Mouse (Mus musculus) urinary bladder, postnatal 0 days (tissue): ENCODE results near the gene Gm20683. TPM values are rescaled to one million over a fixed set of nuclear protein-coding genes. Genes with fewer than 3 reads are reported as not detected.

Source experiments
- microRNA-seq: library from miRNA; unstranded; fragments of <30 nt; microRNA quantifications from one replicate; pipeline ENCODE4, GENCODE M21; 2016
- polyA plus RNA-seq: library from polyadenylated mRNA; unstranded; fragments of >200 nt; fragmentation: Nextera tagmentation; extraction: Ambion mirVana; gene quantifications from 2 replicates; pipeline ENCODE4 v1.2.1, GENCODE M21; 2015

Gm20683 gene
- polyA plus RNA-seq, 1 experiment from 2014 or later, result 1.8 TPM

Small RNA genes lying within 50 kb of the gene (microRNA-seq; reads per million reads assigned to microRNA genes)
- gene Mir3082, result not detected

Other genes starting within 250 kb of the Gm20683 start
- gene Gng13, start 124.6 kb downstream of the Gm20683 start, polyA plus RNA-seq, result 0.63 and 2.2 TPM in 2 replicates
- 6.3 and 7.4 TPM in 2 replicates for gene Chtf18, start 114.3 kb downstream of the Gm20683 start, polyA plus RNA-seq
- gene Rpusd1, start 114.1 kb downstream of the Gm20683 start, polyA plus RNA-seq, result 8.7 and 12.9 TPM in 2 replicates
- 0.06 and 0.07 TPM in 2 replicates for gene Mslnl, start 105.7 kb downstream of the Gm20683 start, polyA plus RNA-seq
- gene Msln, start 87.4 kb downstream of the Gm20683 start, polyA plus RNA-seq, result 160 and 189 TPM in 2 replicates
- 19.4 and 20.0 TPM in 2 replicates for gene Narfl, start 68.0 kb downstream of the Gm20683 start, polyA plus RNA-seq
- gene Haghl, start 56.1 kb downstream of the Gm20683 start, polyA plus RNA-seq, result 37.6 and 41.6 TPM in 2 replicates
- 0.24 and 0.27 TPM in 2 replicates for gene Ccdc78, start 55.2 kb downstream of the Gm20683 start, polyA plus RNA-seq
- 79.0 and 85.2 TPM in 2 replicates for gene Fam173a, start 48.9 kb downstream of the Gm20683 start, polyA plus RNA-seq
- gene AC134908.4, start 46.1 kb downstream of the Gm20683 start, polyA plus RNA-seq, result 0.25 TPM in 1 of 2 replicates, not detected in the other
- 22.7 and 22.9 TPM in 2 replicates for gene Metrn, start 44.6 kb downstream of the Gm20683 start, polyA plus RNA-seq
- 1.4 and 1.8 TPM in 2 replicates for gene Fbxl16, start 32.7 kb downstream of the Gm20683 start, polyA plus RNA-seq
- 10.9 and 11.6 TPM in 2 replicates for gene Wdr24, start 18.1 kb downstream of the Gm20683 start, polyA plus RNA-seq
- gene Jmjd8, start 12.9 kb downstream of the Gm20683 start, polyA plus RNA-seq, result 29.1 and 29.4 TPM in 2 replicates
- 207 and 208 TPM in 2 replicates for gene Stub1, start 8.4 kb downstream of the Gm20683 start, polyA plus RNA-seq
- gene Rhbdl1, start 4.5 kb downstream of the Gm20683 start, polyA plus RNA-seq, result 5.1 and 6.3 TPM in 2 replicates
- gene Rhot2, start 3.1 kb upstream of the Gm20683 start, polyA plus RNA-seq, result 9.2 and 11.0 TPM in 2 replicates
- 5.9 and 6.2 TPM in 2 replicates for gene Wdr90, start 19.7 kb upstream of the Gm20683 start, polyA plus RNA-seq
- 13.1 and 18.2 TPM in 2 replicates for gene Mcrip2, start 27.0 kb upstream of the Gm20683 start, polyA plus RNA-seq
- gene Mettl26, start 33.3 kb upstream of the Gm20683 start, polyA plus RNA-seq, result 36.1 and 44.4 TPM in 2 replicates
- gene Wfikkn1, start 39.1 kb upstream of the Gm20683 start, polyA plus RNA-seq, result 0.12 and 0.22 TPM in 2 replicates
- 16.7 and 18.7 TPM in 2 replicates for gene Rab40c, start 78.0 kb upstream of the Gm20683 start, polyA plus RNA-seq
- gene Pigq, start 103.2 kb upstream of the Gm20683 start, polyA plus RNA-seq, result 27.5 and 29.1 TPM in 2 replicates
- gene Nhlrc4, start 103.2 kb upstream of the Gm20683 start, polyA plus RNA-seq, result not detected in 2 replicates
- gene A930017K11Rik, start 110.8 kb upstream of the Gm20683 start, polyA plus RNA-seq, result 0.07 TPM in 1 of 2 replicates, not detected in the other
- gene Capn15, start 144.0 kb upstream of the Gm20683 start, polyA plus RNA-seq, result 13.4 and 16.2 TPM in 2 replicates
- 7.8 and 8.2 TPM in 2 replicates for gene Rab11fip3, start 227.8 kb upstream of the Gm20683 start, polyA plus RNA-seq
- 74.4 and 84.5 TPM in 2 replicates for gene Decr2, start 248.6 kb upstream of the Gm20683 start, polyA plus RNA-seq